Mouse (Mus musculus) G1E (cell line): ENCODE measurements around the gene Dhrs3. TPM values are rescaled to one million over a fixed set of nuclear protein-coding genes. Genes with fewer than 3 reads are reported as not detected.

Source experiments
- ATAC-seq: 2 replicates; pipeline ENCODE4 v1.8.0; 2016; ENCODE audit warnings: mild to moderate bottlenecking; ENCODE audit not compliant: insufficient number of reproducible peaks, poor library complexity, low FRiP score, severe bottlenecking; ENCODE audit errors: extremely low read depth
- DNase-seq: peaks from one replicate; pipeline ENCODE4 v3.0.0; 2012; ENCODE audit warnings: low spot score
- H3K27me3 ChIP-seq: 2 replicates; pipeline ENCODE4 v1.6.1; 2012; ENCODE audit warnings: mild to moderate bottlenecking, low read length, inconsistent platforms; ENCODE audit not compliant: insufficient read depth
- H3K36me3 ChIP-seq: replicated peaks from 2 replicates; pipeline ENCODE3; 2012; ENCODE audit warnings: mild to moderate bottlenecking, inconsistent platforms
- H3K4me1 ChIP-seq: 2 replicates; pipeline ENCODE4 v1.6.1; 2012; ENCODE audit warnings: low read depth, low read length, inconsistent platforms, mixed read lengths; ENCODE audit not compliant: insufficient read depth
- H3K4me3 ChIP-seq: 2 replicates; pipeline ENCODE4 v1.5.1; 2012; ENCODE audit warnings: low read depth, mild to moderate bottlenecking, inconsistent platforms, low read length, moderate library complexity, mixed read lengths
- H3K9me3 ChIP-seq: replicated peaks from 2 replicates; pipeline ENCODE4 v1.6.1; 2012; ENCODE audit warnings: inconsistent platforms
- CTCF ChIP-seq: IDR thresholded peaks from 2 replicates; pipeline ENCODE4 v1.5.1; 2012; ENCODE audit warnings: low read depth, low read length, inconsistent platforms, mixed read lengths
- GATA1 ChIP-seq: IDR thresholded peaks from 2 replicates; pipeline ENCODE4 v1.6.1; 2012; ENCODE audit warnings: borderline replicate concordance, low read length, inconsistent platforms, mixed read lengths
- GATA2 ChIP-seq: IDR thresholded peaks from 2 replicates; pipeline ENCODE4 v1.6.1; 2012; ENCODE audit warnings: low read depth, low read length, inconsistent platforms, borderline replicate concordance
- POLR2AphosphoS5 ChIP-seq: IDR thresholded peaks from 2 replicates; pipeline ENCODE4 v1.6.1; 2012; ENCODE audit warnings: low read depth, low read length, inconsistent platforms; ENCODE audit not compliant: insufficient replicate concordance
- TAL1 ChIP-seq: conservative IDR thresholded peaks from 2 replicates; pipeline ENCODE4 v1.6.1; 2012; ENCODE audit warnings: low read depth, low read length, inconsistent platforms, mixed read lengths
- polyA plus RNA-seq: library from polyadenylated mRNA; stranded (reverse); fragments of >175 nt; gene quantifications from 2 replicates; pipeline ENCODE4 v1.2.3, GENCODE M21; 2012
- total RNA-seq, 2 experiments: library from RNA; stranded (forward) in 1 of 2; stranded (reverse) in 1 of 2; fragments of 200-1000 nt in 1 of 2; fragments of >200 nt in 1 of 2; fragmentation: Nextera tagmentation in 1 of 2; gene quantifications; 2 replicates each; pipeline ENCODE4 v1.2.3; 2014 to 2017

Dhrs3 gene
- total and polyA plus RNA-seq, 3 experiments: 0.36 to 20.9 (median 4.4) TPM

DNA sequence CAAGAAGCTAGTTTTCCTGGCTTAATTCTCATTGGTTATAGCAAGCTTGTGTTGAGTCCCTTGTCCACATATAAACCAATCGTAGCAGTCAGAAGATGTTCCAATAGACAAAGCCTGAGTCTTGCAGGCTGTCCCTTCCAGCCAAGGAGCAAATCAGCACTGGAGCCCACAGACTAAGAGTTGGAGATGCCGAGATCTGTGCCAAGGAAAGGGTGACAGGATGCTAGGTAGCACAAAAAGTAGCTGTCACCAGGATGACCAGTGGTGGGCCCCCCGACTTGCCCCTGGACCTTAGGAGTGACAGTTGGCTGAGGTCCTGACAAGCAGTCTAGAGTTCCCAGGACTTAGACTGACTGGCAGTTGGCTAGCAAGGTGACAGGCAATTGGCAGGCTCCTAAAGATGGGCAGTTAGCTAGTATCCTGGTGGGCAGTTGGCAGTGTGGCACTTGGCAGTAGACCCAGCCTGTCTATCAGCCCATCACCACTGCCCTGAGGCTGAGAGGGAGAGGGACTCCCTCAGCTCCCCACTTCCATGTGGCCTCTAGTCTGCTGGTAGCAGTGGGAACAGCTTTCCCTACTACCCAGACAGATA lies 44.0 kb downstream of the Dhrs3 start:
- DNase-seq: no peak
- H3K4me1 ChIP-seq: no peaks in the 10 kb centered on the region

GRCm38 (mm10) chr4:144939847-144940411 lies 47.3 kb downstream of the Dhrs3 start:
- DNase-seq (no peak), ATAC-seq (no peak)
- Histone ChIP-seq H3K9me3 (no peaks in the 10 kb centered on the region), H3K4me1 (no peaks in the 10 kb centered on the region), H3K27me3 (peaks cover 10% of the 10 kb centered on the region; the same call in 1 of the 2 replicates), H3K4me3 (no peak overlapping the region), H3K36me3 (no peaks in the 10 kb centered on the region)
- TF ChIP-seq TAL1 (no peak), GATA1 (no peak), POLR2AphosphoS5 (no peak), GATA2 (no peak)

More for the DNA sequence above, 44.0 kb downstream of the Dhrs3 start:
- peaks cover 10% of the 10 kb centered on the region; the same call in 1 of the 2 replicates for H3K27me3 ChIP-seq
- no peaks in the 10 kb centered on the region for H3K36me3 ChIP-seq
- H3K4me3 ChIP-seq: no peak overlapping the region
- H3K9me3 ChIP-seq: no peaks in the 10 kb centered on the region
- no peak for ATAC-seq
- TF ChIP-seq POLR2AphosphoS5 (no peak), CTCF (no peak), GATA2 (no peak), GATA1 (no peak), TAL1 (no peak)

GRCm38 (mm10) chr4:144940796-144941462 lies 48.3 kb downstream of the Dhrs3 start:
- DNase-seq (no peak), ATAC-seq (no peak)
- Histone ChIP-seq H3K36me3 (no peaks in the 10 kb centered on the region), H3K9me3 (no peaks in the 10 kb centered on the region), H3K4me1 (no peaks in the 10 kb centered on the region), H3K27me3 (peaks cover 10% of the 10 kb centered on the region; the same call in 1 of the 2 replicates), H3K4me3 (no peak overlapping the region)
- no peak for TF ChIP-seq CTCF
- TF ChIP-seq TAL1: no peak
- TF ChIP-seq GATA1: no peak
- no peak for TF ChIP-seq GATA2
- TF ChIP-seq POLR2AphosphoS5: no peak

- ATAC-seq (no peak), DNase-seq (no peak)
- TF ChIP-seq CTCF: no peak
- no peak overlapping the region for H3K4me3 ChIP-seq
- no peaks in the 10 kb centered on the region for H3K9me3 ChIP-seq
- peaks cover 10% of the 10 kb centered on the region; the same call in 1 of the 2 replicates for H3K27me3 ChIP-seq
- no peaks in the 10 kb centered on the region for H3K36me3 ChIP-seq
- no peaks in the 10 kb centered on the region for H3K4me1 ChIP-seq
Observed at GRCm38 (mm10) chr4:144942433-144942832, 49.8 kb downstream of the Dhrs3 start.

DNA sequence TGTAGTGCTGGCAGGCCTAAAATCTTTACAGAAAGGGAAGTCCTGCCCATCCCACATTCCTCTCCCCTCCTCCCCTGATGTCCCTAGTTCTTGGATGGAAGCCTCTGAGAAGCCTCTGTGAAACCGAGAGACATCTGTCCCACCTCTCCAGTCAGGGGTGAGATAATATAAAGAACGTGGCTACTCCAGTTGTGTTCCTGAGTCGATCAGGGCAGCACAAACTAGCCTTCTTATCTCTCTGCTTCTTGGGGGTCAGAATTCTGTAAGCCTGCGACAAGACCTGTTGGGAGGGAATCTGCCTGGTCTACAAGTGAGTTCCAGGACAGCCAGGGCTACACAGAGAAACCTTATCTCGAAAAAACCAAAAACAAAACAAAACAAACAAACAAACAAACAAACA lies 50.6 kb downstream of the Dhrs3 start:
- Histone ChIP-seq H3K4me3 (no peak overlapping the region), H3K9me3 (no peaks in the 10 kb centered on the region), H3K36me3 (no peaks in the 10 kb centered on the region), H3K4me1 (no peaks in the 10 kb centered on the region), H3K27me3 (peaks cover 10% of the 10 kb centered on the region; the same call in 1 of the 2 replicates)
- TF ChIP-seq TAL1: no peak
- no peak for TF ChIP-seq GATA2
- no peak for TF ChIP-seq CTCF
- TF ChIP-seq GATA1: no peak
- TF ChIP-seq POLR2AphosphoS5: no peak
- ATAC-seq (no peak), DNase-seq (no peak)

DNA sequence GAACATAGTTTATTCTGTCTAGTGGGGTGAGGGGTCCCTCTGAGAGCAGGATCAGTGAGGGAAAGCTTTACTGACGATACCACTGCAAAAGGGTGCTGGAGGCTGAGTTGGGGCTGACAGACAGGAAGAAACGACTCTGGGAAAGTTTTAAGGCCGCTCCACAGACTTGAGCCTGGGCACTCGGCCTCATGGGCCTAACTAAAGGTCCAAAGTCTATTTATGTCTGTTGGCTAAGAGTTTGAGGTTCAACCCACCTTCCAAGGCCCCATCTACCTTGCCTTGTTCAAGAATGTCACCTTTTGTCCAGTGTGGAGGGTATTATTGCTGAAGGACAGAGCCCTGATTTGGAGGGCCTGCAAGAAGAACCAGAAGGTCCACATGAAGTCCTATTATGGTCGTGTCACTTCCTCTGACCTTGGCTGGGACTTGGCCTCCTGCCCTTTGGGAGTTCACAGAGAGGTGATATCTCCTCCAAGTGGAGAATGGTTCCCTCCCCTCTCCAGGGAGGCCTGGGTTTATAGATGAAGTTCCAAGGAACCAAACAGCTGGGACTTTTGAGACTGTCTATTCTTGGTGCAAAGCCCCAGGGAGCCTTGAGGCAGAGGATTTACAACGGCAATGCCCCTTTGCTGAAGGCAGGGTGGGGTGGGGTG lies 55.2 kb downstream of the Dhrs3 start:
- ATAC-seq: no peak

More for the DNA sequence above, 55.2 kb downstream of the Dhrs3 start:
- H3K4me1 ChIP-seq: peaks cover 3% of the 10 kb centered on the region; the same call in 1 of the 2 replicates
- no peak for DNase-seq
- H3K9me3 ChIP-seq: no peaks in the 10 kb centered on the region
- no peak overlapping the region for H3K4me3 ChIP-seq
- H3K36me3 ChIP-seq: no peaks in the 10 kb centered on the region
- 0 out of 2 replicates have a peak, but pooled peaks cover 3% of the 10 kb centered on the region for H3K27me3 ChIP-seq
- TF ChIP-seq TAL1 (no peak), CTCF (no peak), POLR2AphosphoS5 (no peak), GATA2 (no peak), GATA1 (no peak)
